Mouse (Mus musculus): ENCODE results near the gene Ilf2. TPM values are rescaled to one million over a fixed set of nuclear protein-coding genes. Genes with fewer than 3 reads are reported as not detected.

Ilf2 gene
- polyA plus RNA-seq, 1 experiment from 2014 or later, result 31.2 TPM

GRCm38 (mm10) chr3:90535446-90535845 lies 59.5 kb downstream of the Ilf2 start:
- Histone ChIP-seq H3K27ac (no peak overlapping the region), H3K36me3 (ENCODE audit: inconsistent target) (no peaks in the 10 kb centered on the region), H3K4me3 (ENCODE audit: inconsistent target) (no peak overlapping the region), H3K79me2 (ENCODE audit: inconsistent target) (no peaks in the 10 kb centered on the region)
- WGBS (ENCODE audit: missing documents), result 90% methylated on average over 1 of the region's 1 CpGs

- no peak within 1 kb of the TSS for H3K4me3 ChIP-seq (ENCODE audit: inconsistent target)
- H3K27ac ChIP-seq, result no peak within 1 kb of the TSS
- H3K36me3 ChIP-seq (ENCODE audit: inconsistent target), result no peaks in the 10 kb centered on the region
- no peaks in the 10 kb centered on the region for H3K79me2 ChIP-seq (ENCODE audit: inconsistent target)
- WGBS (ENCODE audit: missing documents), result 93% methylated on average over 10 of the region's 10 CpGs
These were observed 61.4 kb downstream of the Ilf2 start, which contains the start of gene S100a16 for GRCm38 (mm10) chr3:90537141-90537904. Gene S100a16 (plus strand): TSS chr3:90537254.

- no peaks in the 10 kb centered on the region for H3K36me3 ChIP-seq (ENCODE audit: inconsistent target)
- H3K4me3 ChIP-seq (ENCODE audit: inconsistent target), result no peak overlapping the region
- H3K79me2 ChIP-seq (ENCODE audit: inconsistent target), result no peaks in the 10 kb centered on the region
- H3K27ac ChIP-seq, result no peak overlapping the region
- 91% methylated on average over 5 of the region's 5 CpGs for WGBS (ENCODE audit: missing documents)
These were observed 62.0 kb downstream of the Ilf2 start for GRCm38 (mm10) chr3:90537905-90538296.

Other genes with a start within 250 kb of the Ilf2 start
- gene Jtb, start 244.5 kb upstream of the Ilf2 start, polyA plus RNA-seq (2018), result 41.1 to 83.2 TPM (median 71.3 TPM) in 3 replicates
- gene Creb3l4, start 232.6 kb upstream of the Ilf2 start, polyA plus RNA-seq (2018), result 0.79 to 1.2 TPM (median 1.2 TPM) in 3 replicates
- 169 to 236 TPM (median 174 TPM) in 3 replicates for gene Slc39a1, start 228.0 kb upstream of the Ilf2 start, polyA plus RNA-seq (2018)
- gene Crtc2, start 222.0 kb upstream of the Ilf2 start, polyA plus RNA-seq (2018), result 15.7 to 39.3 TPM (median 26.5 TPM) in 3 replicates
- 25.4 to 40.1 TPM (median 34.8 TPM) in 3 replicates for gene Dennd4b, start 210.9 kb upstream of the Ilf2 start, polyA plus RNA-seq (2018)
- gene Gatad2b, start 182.9 kb upstream of the Ilf2 start, polyA plus RNA-seq (2018), result 14.7 to 25.3 TPM (median 17.8 TPM) in 3 replicates
- gene Slc27a3, start 86.2 kb upstream of the Ilf2 start, polyA plus RNA-seq (2018), result 0.09 to 0.76 TPM (median 0.25 TPM) in 3 replicates
- 20.2 to 26.1 TPM (median 23.4 TPM) in 3 replicates for gene Ints3, start 42.5 kb upstream of the Ilf2 start, polyA plus RNA-seq (2018)
- 0.35 to 1.1 TPM (median 0.40 TPM) in 3 replicates for gene Npr1, start 10.3 kb upstream of the Ilf2 start, polyA plus RNA-seq (2018)
- gene Snapin, start 14.9 kb downstream of the Ilf2 start, polyA plus RNA-seq (2018), result 56.7 to 92.3 TPM (median 76.9 TPM) in 3 replicates
- 50.7 to 64.7 TPM (median 57.9 TPM) in 3 replicates for gene Chtop, start 33.4 kb downstream of the Ilf2 start, polyA plus RNA-seq (2018)
- gene S100a1, start 38.3 kb downstream of the Ilf2 start, polyA plus RNA-seq (2018), result 229 to 857 TPM (median 718 TPM) in 3 replicates
- 61.0 to 85.4 TPM (median 63.2 TPM) in 3 replicates for gene S100a13, start 38.3 kb downstream of the Ilf2 start, polyA plus RNA-seq (2018)
- not detected in 3 replicates for gene S100a14, start 50.7 kb downstream of the Ilf2 start, polyA plus RNA-seq (2018)
- not detected in 3 replicates for gene S100a16, start 61.1 kb downstream of the Ilf2 start, polyA plus RNA-seq (2018)
- not detected in 3 replicates for gene S100a3, start 84.5 kb downstream of the Ilf2 start, polyA plus RNA-seq (2018)
- gene S100a2, start 114.1 kb downstream of the Ilf2 start, polyA plus RNA-seq (2018), result not detected in 3 replicates
- not detected in 3 replicates for gene Gm42674, start 125.8 kb downstream of the Ilf2 start, polyA plus RNA-seq (2018)
- gene S100a4, start 127.6 kb downstream of the Ilf2 start, polyA plus RNA-seq (2018), result 174 to 303 TPM (median 196 TPM) in 3 replicates
- not detected in 3 replicates for gene S100a5, start 132.4 kb downstream of the Ilf2 start, polyA plus RNA-seq (2018)
- gene S100a6, start 136.8 kb downstream of the Ilf2 start, polyA plus RNA-seq (2018), result 41.2 to 308 TPM (median 103 TPM) in 3 replicates
- gene S100a7a, start 177.9 kb downstream of the Ilf2 start, polyA plus RNA-seq (2018), result not detected in 3 replicates
- 14.4 to 117 TPM (median 83.6 TPM) in 3 replicates for gene S100a8, start 192.9 kb downstream of the Ilf2 start, polyA plus RNA-seq (2018)
- gene S100a9, start 219.6 kb downstream of the Ilf2 start, polyA plus RNA-seq (2018), result 23.9 to 259 TPM (median 111 TPM) in 3 replicates